Mouse (Mus musculus) WW6 (cell line): ENCODE results near the gene B4galt7.
"Not testable (repeated sequence)": the region's sequence is repeated elsewhere in the genome, so short reads cannot be mapped to it uniquely, and the experiment has no call there.

ENCODE experiments used
- DNase-seq: peaks from one replicate; pipeline ENCODE4 v3.0.0-alpha.2; 2013; ENCODE audit warnings: low read depth, low spot score

The B4galt7 gene

GRCm38 (mm10) chr13:55599566-55600540, at the start of gene B4galt7:
Gene B4galt7, plus strand, starts transcription at chr13:55599896.
- DNase-seq, result no peak

GRCm38 (mm10) chr13:55555921-55556320, 43.8 kb upstream of the B4galt7 start:
- no peak for DNase-seq

GRCm38 (mm10) chr13:55557499-55557898, 42.2 kb upstream of the B4galt7 start:
- DNase-seq, result no peak

- DNase-seq, result no peak
These were observed 36.3 kb upstream of the B4galt7 start for GRCm38 (mm10) chr13:55563266-55563879.

- DNase-seq, result no peak
These were observed 32.7 kb upstream of the B4galt7 start for GRCm38 (mm10) chr13:55567001-55567400.

GRCm38 (mm10) chr13:55567949-55568348, 31.7 kb upstream of the B4galt7 start:
- DNase-seq, result no peak

GRCm38 (mm10) chr13:55568524-55568923, 31.2 kb upstream of the B4galt7 start:
- not testable (repeated sequence) for DNase-seq

GRCm38 (mm10) chr13:55569726-55570285, 29.9 kb upstream of the B4galt7 start:
- no peak for DNase-seq

- DNase-seq, result no peak
These were observed 29.3 kb upstream of the B4galt7 start for GRCm38 (mm10) chr13:55570286-55570973.

GRCm38 (mm10) chr13:55571027-55571751, 28.5 kb upstream of the B4galt7 start, which contains the start of gene Fam193b:
Gene Fam193b, minus strand, starts transcription at chr13:55571120.
- peak; percentile 67 for DNase-seq

- DNase-seq, result no peak
These were observed 27.7 kb upstream of the B4galt7 start for GRCm38 (mm10) chr13:55571977-55572376.

- no peak for DNase-seq
These were observed 26.3 kb upstream of the B4galt7 start, which contains the start of gene Tmed9 for GRCm38 (mm10) chr13:55573432-55573831. Gene Tmed9, plus strand, starts transcription at chr13:55573732.

- DNase-seq, result no peak
These were observed 25.4 kb upstream of the B4galt7 start for GRCm38 (mm10) chr13:55574321-55574720.

GRCm38 (mm10) chr13:55575932-55576331, 23.8 kb upstream of the B4galt7 start:
- DNase-seq, result no peak

GRCm38 (mm10) chr13:55576872-55577271, 22.8 kb upstream of the B4galt7 start:
- not testable (repeated sequence) for DNase-seq

GRCm38 (mm10) chr13:55578086-55578485, 21.6 kb upstream of the B4galt7 start:
- DNase-seq, result no peak

- peak; percentile 61 for DNase-seq
These were observed 7.7 kb upstream of the B4galt7 start for GRCm38 (mm10) chr13:55591961-55592490.

- peak; percentile 93 for DNase-seq
These were observed 7.0 kb upstream of the B4galt7 start for GRCm38 (mm10) chr13:55592512-55593253.

- DNase-seq, result no peak
These were observed 6.4 kb upstream of the B4galt7 start for GRCm38 (mm10) chr13:55593254-55593747.

GRCm38 (mm10) chr13:55595375-55595774, 4.3 kb upstream of the B4galt7 start:
- DNase-seq, result no peak
